Mouse (Mus musculus) liver (tissue): ENCODE measurements at regions not wholly inside any gene's neighbourhood (a gene's known extent, or its start where the extent isn't known, plus 50 kb on each side); places are given as distances from the start of the nearest gene placed in this dataset.

Experiments used
- DNase-seq: peaks from one replicate; pipeline ENCODE4 v3.0.0-alpha.2; 2020; ENCODE audit warnings: mixed read lengths

GRCm38 (mm10) chr17:9762436-9762835, 92.9 kb upstream of the Pabpc6 start:
- no peak for DNase-seq

GRCm38 (mm10) chr17:9760706-9761059, 91.2 kb upstream of the Pabpc6 start:
- no peak for DNase-seq

DNA sequence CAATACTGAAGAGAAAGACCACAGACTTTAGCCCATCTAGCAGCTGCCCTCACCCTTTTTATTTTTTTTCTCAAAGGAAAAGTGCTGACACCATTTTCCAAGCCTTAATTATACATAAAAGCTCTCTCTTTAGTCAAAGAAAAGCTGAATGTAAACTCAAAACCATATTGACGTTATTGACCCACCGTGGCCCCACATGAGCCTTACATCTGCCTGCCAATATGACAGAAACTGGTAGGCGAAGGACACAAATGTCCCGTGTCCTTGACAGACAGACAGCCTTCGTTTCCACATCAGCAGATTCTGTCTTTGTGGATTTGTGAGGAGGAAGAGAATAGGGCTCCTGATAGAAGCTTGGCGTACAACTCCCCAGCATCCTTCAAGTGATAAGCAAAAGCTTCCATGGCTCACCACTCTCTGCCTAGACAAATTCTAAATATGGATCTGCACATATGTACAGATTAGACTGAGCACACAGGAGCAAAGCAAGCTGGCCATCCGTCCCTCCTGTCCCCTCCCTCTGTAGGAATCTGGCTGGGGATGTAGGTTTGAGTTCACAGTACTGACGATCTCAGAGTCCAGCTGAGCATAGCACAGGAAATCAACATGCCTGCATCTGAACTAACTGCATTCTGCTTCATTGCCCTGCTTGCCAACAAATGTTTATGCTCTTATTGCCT, 90.6 kb upstream of the Pabpc6 start:
- DNase-seq, result no peak

DNA sequence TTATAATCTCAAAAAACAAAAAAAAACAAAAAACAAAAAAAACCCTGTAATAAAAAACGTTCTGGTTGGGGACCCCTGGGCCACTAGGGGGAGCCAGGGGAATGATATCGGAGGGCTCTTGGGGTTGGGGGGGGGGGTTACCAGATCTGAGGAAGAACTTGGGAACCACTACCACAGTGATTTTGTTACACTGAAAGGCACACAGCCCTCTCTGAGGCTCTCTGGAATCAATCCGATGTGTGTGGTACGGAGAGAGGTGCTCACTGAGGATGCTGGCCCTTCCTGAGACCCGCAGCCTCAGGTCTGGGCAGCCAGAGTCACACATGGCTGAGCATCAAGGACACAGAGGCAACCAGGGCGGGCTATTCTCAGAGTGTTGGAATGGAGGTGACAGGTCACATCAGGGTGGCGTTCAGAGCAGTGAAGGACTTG, 89.9 kb upstream of the Pabpc6 start:
- peak; percentile 23 for DNase-seq

GRCm38 (mm10) chr17:9757725-9758251, 88.3 kb upstream of the Pabpc6 start:
- no peak for DNase-seq

GRCm38 (mm10) chr17:9756675-9757074, 87.2 kb upstream of the Pabpc6 start:
- DNase-seq, result no peak

GRCm38 (mm10) chr17:9756196-9756595, 86.7 kb upstream of the Pabpc6 start:
- peak; percentile 50 for DNase-seq

- DNase-seq, result no peak
Observed at GRCm38 (mm10) chr17:9755576-9755975, 86.1 kb upstream of the Pabpc6 start.

DNA sequence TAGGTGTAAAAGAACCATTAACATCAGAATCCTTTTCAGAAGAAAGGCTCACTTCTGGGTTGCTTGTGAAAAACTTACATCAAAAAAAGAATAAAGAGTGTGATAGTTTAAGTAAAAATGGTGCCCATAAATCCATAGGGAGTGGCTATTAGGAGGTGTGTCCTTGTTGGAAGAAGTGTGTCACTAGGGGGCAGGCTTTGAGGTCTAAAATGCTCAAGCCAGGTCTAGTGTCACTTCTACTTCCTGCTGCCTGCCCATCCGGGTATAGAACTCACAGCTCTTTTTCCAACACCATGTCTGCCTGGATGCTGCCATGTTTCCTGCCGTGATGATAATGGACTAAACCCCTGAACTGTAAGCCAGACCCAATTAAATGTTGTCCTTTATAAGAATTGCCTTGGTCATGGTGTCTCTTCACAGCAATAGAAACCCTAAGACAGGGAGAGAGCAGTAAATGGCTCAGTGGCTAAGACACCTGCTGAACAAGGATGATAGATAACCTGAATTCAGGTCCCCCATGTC, 85.4 kb upstream of the Pabpc6 start:
- no peak for DNase-seq

DNA sequence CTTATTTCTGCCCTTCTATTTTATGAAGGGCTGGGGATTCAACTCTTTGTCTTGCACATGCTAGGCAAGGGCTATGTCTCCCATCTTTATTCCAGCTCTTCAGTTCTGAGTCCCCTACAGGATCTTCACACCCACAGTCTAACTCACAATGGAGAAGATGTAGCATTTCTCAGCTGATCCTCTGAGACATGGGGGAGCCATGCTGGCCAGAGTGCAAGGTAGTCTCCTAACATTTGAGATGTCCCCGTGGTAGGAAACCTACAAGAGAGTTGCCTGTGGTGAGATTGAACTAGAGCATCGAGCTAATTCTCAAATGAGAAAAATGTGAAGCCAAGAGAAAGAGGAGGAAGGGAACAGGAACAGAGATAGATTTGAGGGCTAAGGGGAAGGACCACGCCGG, 83.3 kb upstream of the Pabpc6 start:
- DNase-seq, result no peak

DNA sequence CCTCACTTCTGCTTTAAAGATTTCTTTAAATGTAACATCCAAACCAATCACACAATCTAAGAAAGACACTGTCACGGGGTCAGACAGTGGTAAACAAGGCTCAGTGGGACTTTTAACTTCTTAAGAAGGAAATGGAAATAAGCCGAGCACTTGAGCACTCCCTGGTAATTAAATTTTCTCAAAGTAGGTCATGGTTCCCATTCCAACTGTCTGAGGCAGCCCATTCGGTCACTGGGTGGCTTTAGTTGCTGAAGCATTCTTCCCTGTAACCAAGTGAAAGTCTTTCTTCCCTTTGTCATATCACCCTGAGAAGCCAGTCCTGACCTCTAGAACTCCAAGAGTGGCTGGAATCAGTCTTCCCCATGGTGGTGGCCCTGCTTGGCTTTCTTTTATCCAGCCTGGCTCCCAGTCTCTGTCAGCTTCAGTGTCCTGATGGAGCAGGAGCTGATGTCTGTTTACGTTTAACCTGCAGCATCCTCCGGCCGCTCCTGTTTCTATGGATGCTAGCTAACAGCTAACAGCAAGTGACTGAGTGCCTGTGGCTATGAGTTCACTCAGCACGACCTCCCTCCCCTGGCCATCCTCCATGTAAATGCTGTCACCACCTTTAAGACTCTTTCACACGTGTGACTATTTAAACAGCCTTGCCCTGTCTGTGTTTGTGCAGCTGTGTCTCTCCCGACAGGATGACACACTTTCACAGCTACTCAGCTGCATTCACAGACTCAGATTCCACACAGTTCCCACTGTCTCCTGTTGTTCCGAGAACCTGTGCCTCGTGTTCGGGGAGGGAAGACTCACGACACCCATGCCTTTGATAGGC, 82.0 kb upstream of the Pabpc6 start:
- DNase-seq, result no peak

GRCm38 (mm10) chr17:9750046-9750445, 80.5 kb upstream of the Pabpc6 start:
- DNase-seq, result no peak

DNA sequence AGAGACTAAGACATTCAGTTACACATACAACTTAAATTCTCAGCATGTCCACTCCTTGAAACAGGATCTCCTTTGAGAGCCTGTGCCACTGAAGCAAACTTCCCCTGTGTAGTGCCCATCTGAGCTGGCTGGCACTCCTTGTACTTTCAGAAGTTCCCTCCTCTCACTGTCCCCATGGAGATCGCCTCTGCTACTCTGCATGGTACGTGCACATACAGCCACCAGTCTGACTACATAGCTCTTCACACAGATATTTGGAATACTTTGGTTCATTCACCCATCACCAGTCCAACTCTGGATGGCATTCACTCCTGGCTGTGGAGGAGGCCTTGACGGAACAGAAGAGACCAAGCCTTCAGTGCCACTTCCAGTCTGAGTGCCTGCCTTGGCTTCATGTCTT, 79.8 kb upstream of the Pabpc6 start:
- no peak for DNase-seq

GRCm38 (mm10) chr17:9747893-9748292, 78.4 kb upstream of the Pabpc6 start:
- DNase-seq, result no peak

DNA sequence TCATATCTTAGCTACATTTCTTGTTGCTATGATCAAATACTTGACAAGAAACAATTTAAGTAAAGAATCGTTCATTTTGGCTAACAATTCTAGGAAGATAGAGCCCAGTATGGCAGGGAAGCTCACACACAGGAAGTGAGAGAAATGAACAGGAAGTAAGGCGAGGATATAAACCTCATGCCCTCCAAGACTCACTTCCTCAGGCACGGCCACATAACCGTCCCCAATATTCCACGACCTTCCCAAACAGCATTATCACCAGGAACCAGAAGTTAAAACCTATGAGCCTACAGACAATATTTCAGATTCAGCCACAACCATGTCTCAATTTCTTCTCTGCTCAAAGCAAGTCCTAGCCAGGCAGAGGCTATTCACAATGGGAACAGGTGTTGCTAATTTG, 73.8 kb upstream of the Pabpc6 start:
- no peak for DNase-seq

- no peak for DNase-seq
Observed at GRCm38 (mm10) chr17:9741321-9741720, 71.8 kb upstream of the Pabpc6 start.

- DNase-seq, result no peak
Observed at GRCm38 (mm10) chr17:9729020-9729419, 59.5 kb upstream of the Pabpc6 start.

GRCm38 (mm10) chr17:9725704-9726469, 56.4 kb upstream of the Pabpc6 start:
- no peak for DNase-seq

DNA sequence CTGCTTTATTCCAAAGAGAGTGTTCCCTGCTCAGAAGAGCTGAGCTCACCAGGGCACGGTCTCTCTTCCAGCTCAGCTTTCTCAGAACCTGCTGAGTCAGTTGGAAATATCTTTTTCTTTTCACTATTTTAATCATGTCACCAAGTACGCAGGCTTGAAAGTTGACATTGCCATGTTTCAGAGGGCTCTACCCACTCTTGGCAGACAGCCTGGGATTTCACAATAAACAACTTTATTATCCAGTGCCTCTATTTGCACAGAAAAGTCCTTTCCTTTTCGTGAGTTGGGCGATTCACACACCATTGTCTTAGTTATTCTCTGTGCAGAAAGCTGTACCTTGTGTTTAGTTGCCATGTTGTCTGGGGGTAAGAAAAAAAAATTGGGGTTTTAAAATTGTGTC, 54.0 kb upstream of the Pabpc6 start:
- no peak for DNase-seq

- DNase-seq, result no peak
Observed at GRCm38 (mm10) chr17:9722709-9723108, 53.2 kb upstream of the Pabpc6 start.
